Mouse (Mus musculus) kidney, adult 2 months (tissue): ENCODE results near the gene Rbfox1.

Experiments used
- CTCF ChIP-seq: fragments of 200-500 bp; conservative IDR thresholded peaks from 2 replicates; pipeline ENCODE4 v1.5.1; 2011; ENCODE audit warnings: low read depth, mild to moderate bottlenecking, control low read depth, low read length, moderate library complexity, mixed read lengths; ENCODE audit not compliant: insufficient read depth, insufficient read length
- POLR2A ChIP-seq: fragments of 200-500 bp; IDR thresholded peaks from one replicate; pipeline ENCODE4 v1.6.1; 2011; ENCODE audit warnings: low read depth, low read length, control low read depth

DNA sequence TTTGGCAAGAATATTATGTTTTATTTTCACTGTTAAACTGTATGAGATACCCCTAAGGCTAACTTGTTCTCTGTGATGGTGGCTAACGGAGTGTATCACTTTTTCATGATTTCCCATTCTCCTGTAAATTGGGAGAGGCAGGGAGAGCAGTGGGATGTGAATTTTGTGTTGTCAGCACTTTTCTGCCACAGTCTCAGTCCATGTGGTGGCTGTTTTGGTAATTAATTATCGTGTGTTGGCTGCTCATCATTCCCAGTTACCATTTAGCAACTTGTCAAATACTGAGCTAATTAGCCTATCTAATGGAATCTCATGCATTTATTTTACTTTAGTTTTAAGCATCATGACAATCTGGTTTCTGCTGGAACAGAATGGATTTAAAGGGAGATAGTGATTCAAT is 773.4 kb downstream of the Rbfox1 start:
- TF ChIP-seq CTCF (no peak), POLR2A (no peak)
